Mouse (Mus musculus) kidney, postnatal 4 days (tissue): ENCODE data around the gene Stard8.
A peak's percentile ranks its signal among the peaks of the same experiment; 100 is the strongest.
"Not testable (repeated sequence)": the region's sequence is repeated elsewhere in the genome, so short reads cannot be mapped to it uniquely, and the experiment has no call there.

Experiments
- DNase-seq, 2 experiments: peaks; one replicate each; pipeline ENCODE4 v3.0.0; 2021; ENCODE audit warnings: mixed read lengths in 2 of 2

Stard8 gene

DNA sequence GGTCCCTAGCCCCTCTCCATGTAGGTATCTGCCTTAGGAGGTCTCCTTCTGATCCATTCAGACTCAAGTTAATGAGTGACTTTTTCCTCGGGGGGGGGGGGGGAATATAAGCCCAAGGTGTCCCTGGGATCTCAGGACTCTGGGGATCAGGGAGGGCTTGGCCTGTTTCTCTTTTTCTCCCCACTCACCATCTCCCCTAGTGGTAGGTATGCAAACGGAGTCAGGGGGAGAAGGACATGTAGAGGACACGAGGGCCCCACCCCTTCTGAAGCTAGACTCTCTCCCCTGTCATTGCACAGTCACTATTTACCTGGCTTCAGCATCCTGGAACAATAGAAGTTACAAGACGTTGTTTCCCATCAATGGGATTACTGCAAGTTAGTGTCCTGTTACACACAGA, 45.1 kb downstream of the Stard8 start:
- DNase-seq: peak; percentile 29 to 44

DNA sequence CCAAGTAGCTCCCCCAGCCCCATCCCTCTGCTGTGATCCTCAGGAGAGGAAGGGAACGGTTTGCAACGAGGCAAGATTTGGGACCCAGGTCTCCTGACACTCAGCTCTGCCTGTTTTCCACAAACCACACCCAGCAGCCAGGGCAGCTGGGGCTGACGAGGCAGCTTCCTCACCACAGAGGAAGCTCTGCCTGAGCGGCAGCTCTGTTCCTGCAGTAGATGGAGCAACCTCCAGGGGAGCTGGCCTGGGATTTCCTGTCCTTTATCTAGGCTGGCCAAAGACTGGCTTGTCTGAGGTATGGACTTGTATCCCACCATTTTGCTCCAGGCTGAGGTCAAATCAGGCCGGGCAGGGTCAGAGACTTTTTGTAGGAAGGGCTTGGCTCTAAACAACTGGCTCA, 46.2 kb downstream of the Stard8 start:
- DNase-seq: peak; percentile 18 to 50

DNA sequence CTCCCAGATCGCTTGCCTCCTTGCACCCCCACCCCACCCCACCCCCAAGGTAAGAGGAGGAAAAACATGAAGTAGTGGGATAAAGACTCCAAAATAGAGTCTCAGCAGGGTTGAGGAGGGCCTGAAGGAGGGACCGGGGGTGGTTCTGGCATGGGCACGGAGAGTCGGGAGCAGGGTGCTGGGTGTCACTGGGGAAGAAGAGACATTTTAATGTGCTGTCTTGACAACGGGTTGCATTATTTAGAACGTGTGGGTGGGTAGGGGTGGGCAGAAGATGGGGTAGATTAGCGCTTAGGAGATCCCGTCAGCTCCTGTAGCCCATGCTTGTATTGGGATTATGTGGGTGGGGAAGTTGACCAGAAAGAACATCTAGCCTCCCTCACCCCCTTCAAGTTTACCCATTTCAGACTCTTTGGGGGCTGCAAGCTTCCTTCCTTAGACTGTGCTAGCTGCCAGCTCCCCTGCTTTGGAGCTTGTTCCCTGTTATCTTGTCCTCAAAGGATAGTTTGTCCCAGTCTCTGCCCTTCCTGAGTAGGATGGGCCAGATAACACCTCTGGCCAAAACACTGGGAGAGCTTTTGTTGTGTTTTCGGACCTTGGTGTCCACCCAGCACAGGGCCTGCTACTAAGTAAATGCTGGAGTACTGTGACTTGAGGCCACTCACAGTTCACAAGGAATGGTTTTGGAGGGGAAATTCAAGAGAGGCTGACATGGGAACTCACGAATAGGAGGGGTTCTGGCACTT, 47.9 kb downstream of the Stard8 start:
- DNase-seq: no peak

DNA sequence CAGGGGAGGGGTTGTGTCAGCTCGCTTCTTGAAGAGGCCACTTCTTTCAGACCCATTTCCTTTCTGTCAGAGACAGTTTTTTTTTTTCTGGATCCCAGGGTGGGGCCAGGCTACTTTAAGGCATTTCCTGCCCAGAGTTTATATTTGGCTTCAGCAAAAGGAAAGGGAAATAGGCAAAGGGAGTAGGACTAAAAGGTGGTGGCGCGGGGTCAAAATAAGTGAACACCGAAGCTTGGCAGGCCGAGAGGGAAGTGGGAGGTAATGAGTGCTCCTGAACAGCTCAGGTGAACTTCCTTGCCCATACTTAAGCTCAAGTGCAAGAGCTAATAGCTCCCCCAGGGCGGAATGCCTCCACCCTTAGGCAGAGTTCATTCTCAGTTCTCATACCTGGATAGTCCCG, 49.2 kb downstream of the Stard8 start:
- no peak for DNase-seq

DNA sequence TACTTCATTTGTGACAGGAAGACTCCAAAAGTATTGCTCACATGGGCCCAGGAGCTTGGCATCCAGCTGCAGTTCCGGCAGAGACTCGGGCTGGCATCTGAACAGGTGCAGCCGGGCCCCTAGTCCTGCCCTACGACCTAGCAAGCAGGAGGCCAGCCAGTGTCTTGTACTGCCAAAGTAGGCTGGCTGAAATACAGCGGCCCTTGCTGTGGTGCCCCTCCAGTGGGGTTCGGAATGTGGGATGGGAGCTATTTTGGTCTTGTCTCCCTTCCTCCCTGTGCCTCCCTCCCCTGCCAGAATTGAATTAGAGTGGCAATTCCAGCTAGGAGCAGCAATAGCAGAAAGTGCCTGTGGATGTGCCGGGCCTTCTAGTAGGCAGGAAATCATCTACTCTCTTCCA, 51.5 kb downstream of the Stard8 start:
- no peak for DNase-seq

DNA sequence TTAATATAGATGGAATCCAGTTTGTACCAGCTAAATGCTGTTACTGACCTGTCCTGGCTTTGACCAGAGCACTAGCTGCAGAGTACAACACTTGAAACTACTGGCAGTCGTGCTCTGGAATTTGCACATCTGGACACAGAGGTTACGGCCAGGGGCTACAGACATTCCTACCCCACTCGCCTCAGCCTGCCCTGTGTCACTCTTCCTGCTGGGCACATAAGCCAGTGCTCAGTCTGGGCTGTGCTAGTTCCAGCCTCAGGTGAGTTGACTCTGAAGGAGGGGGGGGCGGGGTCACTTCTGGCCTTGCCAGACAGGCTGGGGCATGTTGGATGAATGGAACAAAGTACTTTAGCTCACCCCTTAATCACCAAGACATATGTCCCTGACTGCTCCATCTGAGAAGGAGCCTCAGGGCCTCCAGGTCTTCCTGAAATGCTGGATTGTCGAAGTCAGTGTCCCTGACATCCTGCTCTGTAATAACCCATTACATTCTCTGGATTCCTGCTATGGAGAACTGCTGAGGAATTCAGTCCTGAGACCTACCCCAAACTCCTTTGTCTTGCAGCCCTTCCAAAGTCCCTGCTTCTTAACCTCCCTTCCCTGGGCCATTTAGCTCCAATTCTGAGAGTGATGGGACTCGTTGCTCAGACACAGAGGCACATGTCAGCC, 54.9 kb downstream of the Stard8 start:
- no peak for DNase-seq

DNA sequence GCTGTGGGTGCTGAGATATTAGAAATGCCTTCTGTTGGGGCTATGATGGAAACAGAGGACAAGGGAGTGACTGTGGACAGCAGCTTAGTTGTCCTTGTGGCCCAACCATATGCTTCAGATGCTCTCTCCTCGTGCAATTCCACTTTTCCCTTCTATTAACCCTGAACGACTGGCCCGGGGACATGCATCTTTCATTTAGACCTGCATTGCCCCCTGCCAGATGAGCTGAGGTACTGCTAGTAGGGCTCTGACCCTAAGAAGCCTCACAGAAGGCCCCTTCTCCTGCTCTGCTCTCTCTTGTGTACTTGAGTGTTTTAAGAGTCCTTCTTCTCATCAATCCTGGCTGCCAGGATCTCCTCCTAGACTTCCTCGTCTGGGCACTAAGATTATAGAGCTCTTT, 56.1 kb downstream of the Stard8 start:
- peak; percentile 37 to 49 for DNase-seq

DNA sequence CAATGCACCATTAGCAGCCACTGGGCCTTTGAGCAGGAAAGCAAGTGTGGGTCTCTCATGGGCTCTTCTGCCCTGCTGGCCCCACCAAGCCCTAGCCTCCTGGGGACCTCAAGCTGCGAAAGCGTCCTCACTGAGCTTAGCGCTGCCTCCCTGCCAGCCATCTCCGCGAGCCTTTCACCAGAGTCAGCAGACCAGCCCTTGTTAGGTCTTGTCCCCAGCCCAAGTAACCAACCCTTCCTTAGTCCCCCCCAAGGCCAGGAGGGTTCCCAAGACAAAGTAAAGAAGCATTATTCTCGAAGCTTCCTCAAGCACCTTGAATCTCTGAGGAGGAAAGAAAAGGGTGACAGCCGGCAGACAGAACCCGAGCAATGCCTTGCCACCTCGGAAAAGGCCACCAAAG, 62.5 kb downstream of the Stard8 start:
- no peak for DNase-seq

DNA sequence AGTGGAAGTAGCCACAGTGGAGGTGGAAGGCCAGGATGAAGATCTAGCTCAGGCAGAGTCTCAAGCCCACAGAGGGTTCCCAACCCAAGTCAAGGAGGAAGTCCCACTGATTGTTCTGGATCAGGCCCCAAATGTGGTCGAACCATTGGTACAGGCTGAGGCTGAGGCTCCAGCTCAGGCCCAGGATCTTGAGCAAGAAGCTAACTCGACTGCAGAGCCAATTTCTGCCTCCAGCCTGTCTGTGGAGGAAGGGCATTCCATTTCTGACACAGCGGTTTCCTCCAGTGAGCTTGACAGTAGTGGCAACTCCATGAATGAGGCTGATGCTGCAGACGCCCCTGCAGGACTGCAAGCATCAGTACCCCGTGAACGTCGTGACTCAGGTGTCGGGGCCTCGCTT, 63.5 kb downstream of the Stard8 start:
- DNase-seq: no peak

DNA sequence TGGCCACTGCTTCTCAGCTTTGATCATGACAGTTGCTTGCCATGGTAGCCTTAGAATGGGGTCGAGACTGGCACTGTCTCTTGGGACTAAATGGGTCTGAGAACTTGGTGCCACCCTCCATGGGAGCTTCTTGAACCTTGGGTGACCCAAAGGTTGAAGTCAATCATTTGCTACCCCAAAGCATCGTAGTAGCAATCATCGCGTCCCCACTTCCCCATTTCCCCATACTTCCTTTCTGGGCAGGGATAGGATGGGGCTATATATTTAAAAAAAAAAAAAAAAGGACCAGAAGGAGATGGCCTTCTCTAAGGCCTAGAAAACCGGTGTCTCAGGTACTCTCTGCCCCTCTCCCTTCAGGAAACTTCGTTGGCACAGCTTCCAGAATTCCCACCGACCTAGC, 64.2 kb downstream of the Stard8 start:
- DNase-seq: no peak

DNA sequence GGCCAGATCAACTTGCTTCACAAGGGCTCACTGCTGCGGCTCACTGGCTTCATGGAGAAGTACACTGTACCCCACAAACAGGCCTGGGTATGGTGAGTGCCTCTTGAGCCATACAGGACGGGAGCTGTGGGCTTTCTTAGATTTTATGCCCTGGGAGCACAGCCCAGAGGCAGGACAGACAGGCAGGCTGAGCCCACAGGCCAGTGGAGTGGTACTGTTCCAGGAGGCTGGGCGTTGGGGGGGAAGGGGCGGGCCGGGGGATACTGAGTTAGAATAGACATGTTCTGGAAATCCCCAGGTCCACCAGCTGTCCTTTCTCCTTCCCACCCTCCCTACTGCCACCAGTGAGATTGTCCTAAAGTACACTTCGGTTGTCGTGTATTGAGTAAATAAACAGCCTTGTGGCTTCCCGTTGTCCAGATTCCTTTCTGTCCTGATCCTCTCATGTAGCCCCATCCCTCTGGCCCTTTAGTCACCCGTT, 64.7 kb downstream of the Stard8 start:
- DNase-seq: no peak

DNA sequence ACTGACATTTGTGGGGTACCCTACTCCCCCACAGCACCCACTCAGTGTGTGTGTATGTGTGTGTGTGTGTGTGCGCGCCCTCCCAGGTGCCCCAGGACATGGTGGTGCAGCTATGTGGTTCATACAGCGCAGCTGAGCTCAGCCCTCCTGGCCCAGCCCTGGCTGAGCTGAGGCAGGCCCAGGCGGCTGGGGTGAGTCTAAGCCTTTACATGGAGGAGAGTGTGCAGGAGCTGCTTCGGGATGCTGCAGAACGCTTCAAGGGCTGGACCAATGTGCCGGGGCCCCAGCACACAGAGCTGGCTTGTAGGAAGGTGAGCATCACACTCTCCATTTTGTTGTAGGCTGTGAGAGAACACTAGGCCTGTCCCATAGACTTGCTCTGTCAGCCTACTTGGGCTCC, 68.1 kb downstream of the Stard8 start:
- DNase-seq: no peak

DNA sequence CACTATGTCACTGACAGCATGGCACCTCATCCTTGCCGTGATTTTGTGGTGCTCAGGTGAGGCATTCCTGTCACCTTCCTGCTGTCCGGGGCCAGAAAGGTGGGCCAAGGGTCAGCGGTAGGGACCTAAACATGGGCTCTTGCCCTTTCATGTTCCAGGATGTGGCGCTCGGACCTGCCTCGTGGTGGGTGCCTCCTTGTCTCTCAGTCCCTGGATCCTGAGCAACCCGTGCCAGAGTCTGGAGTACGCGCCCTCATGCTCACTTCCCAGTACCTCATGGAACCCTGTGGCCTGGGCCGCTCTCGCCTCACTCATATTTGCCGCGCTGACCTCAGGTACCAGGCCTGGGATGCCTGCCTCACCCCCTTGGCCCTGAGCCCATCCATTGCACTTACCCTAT, 69.5 kb downstream of the Stard8 start:
- no peak for DNase-seq

DNA sequence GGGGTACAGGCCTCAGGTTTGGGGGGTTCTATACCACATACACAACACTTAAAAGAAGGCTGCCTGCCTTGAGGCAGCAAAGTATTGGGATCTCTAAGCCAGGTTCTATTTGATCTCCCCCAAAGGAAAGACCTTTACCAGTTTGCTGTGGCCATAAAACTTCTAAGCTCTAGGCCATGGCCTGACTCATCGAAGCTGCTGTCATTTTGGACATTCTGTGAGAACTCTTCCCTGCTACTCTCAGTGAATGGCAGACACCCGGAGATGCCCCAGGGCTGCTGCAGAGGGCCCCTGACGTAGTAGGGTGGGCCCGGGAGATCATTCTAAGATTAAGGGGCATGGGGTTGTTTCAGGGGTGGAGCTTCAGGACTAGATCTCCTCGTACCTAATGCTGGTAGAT, 72.1 kb downstream of the Stard8 start:
- no peak for DNase-seq

DNA sequence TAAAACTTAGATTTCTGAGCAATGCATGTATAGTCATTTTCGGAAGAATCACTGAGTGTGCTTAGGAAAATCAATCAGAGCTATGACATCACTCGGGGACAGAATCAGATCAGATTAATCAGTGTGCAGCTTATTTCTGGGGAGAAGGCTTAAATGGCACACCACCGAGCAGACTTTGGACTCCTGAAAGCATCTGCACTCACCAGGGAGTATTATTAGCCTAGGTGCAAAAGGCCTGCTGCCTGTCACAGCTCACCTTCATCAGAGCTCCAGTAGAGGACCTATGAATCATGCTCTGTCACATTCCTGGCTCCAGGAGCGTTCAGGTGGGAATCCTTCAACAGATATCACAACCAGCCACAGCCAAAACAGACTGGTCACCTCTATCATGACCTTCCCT, 73.4 kb downstream of the Stard8 start:
- DNase-seq: no peak

DNA sequence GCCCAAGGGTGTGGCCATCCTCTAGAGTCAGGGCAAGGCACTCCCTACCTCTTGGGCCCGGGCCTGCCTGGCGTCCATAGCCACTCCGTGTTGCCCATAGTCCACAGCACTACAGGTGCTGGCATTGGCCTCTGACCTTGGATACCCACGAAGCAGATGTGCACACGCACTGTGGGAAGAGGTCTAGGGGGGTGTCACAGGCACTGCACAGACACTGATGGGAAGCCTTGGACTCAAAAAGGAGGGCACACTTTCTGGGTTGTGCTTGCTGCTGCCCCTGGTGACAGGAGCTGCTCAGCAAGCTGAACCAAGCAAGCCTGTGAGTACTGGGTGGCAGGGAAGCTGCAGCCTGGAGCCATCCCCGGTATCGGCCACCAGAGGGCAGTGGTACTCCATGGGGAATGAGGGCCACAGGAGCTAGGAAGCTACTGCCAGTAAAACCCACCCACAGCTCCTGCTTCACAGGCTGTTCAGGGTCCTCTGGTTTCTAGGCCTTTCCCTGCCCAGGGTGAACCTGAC, 75.4 kb downstream of the Stard8 start:
- not testable (repeated sequence) for DNase-seq

DNA sequence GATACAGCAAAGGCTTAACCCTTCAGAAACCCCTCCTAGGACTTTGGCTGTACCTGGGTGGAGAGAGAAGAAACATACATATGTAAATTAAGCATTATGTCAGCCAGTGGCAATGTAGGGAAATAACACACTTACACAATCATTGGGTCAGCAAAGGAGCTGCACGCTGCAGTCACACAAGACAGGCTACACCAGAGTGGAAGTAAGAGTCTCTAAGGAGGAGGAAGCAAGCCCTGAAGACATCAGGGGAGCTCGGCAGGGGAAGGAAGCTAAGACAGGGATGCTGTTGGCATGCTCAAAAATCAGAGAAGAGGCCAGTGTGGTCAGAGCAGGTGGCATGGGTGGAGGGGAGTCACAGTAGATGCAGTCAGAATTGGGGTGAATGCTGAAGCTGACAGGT, 89.7 kb downstream of the Stard8 start:
- no peak for DNase-seq

DNA sequence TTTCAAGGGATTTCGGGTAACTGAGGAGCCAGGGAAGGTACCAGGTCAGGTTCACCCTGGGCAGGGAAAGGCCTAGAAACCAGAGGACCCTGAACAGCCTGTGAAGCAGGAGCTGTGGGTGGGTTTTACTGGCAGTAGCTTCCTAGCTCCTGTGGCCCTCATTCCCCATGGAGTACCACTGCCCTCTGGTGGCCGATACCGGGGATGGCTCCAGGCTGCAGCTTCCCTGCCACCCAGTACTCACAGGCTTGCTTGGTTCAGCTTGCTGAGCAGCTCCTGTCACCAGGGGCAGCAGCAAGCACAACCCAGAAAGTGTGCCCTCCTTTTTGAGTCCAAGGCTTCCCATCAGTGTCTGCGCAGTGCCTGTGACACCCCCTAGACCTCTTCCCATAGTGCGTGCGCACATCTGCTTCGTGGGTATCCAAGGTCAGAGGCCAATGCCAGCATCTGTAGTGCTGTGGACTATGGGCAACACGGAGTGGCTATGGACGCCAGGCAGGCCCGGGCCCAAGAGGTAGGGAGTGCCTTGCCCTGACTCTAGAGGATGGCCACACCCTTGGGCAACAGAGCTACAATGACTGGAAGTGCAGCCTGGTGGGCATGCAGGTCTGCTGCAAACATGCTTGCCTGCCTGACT, 108.2 kb downstream of the Stard8 start:
- DNase-seq: not testable (repeated sequence)

DNA sequence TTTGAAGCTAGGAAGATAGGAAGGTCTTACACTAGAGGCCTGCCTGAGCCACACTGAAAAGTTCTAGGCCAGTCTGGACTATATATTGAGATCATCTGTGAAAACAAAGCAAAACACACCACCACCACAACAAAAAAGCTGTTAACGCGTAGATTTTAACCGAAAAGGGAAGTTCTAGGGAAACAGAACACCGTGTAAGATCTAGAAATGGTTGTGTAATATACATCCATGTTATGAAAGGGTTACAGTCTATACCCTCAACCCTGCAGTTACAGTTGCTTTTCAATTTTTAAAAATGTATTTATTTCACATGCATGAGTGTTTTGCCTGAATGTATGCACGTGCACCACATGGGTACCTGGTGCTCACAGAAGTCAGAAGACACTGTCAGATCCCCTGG, 116.5 kb downstream of the Stard8 start:
- no peak for DNase-seq
